Mouse (Mus musculus) small intestine, adult 2 months (tissue): ENCODE measurements around the gene Tnfsfm13. TPM values are rescaled to one million over a fixed set of nuclear protein-coding genes. Genes with fewer than 3 reads are reported as not detected.

ENCODE experiments used
- H3K27ac ChIP-seq: fragments of 200-500 bp; 2 replicates; pipeline ENCODE4 v1.5.1; 2012; ENCODE audit warnings: low read depth, low read length, control low read depth, inconsistent platforms; ENCODE audit not compliant: insufficient read depth
- H3K27me3 ChIP-seq: fragments of 200-500 bp; 2 replicates; pipeline ENCODE4 v1.6.1; 2012; ENCODE audit warnings: mild to moderate bottlenecking, moderate library complexity, low read length, inconsistent platforms; ENCODE audit not compliant: control insufficient read depth, insufficient read depth
- H3K36me3 ChIP-seq: fragments of 200-500 bp; 2 replicates; pipeline ENCODE4 v1.6.1; 2012; ENCODE audit warnings: mild to moderate bottlenecking, low read length, control low read depth, inconsistent platforms; ENCODE audit not compliant: control insufficient read depth, insufficient read depth
- H3K4me1 ChIP-seq: fragments of 200-500 bp; 2 replicates; pipeline ENCODE4 v1.6.1; 2012; ENCODE audit warnings: low read length, inconsistent platforms, mixed read lengths; ENCODE audit not compliant: control insufficient read depth, insufficient read depth, insufficient read length
- H3K4me3 ChIP-seq: fragments of 200-500 bp; 2 replicates; pipeline ENCODE4 v1.5.1; 2012; ENCODE audit warnings: low read depth, mild to moderate bottlenecking, control low read depth, inconsistent platforms, low read length, moderate library complexity
- CTCF ChIP-seq: fragments of 200-500 bp; IDR thresholded peaks from 2 replicates; pipeline ENCODE4 v1.5.1; 2012; ENCODE audit warnings: low read depth, mild to moderate bottlenecking, control low read depth, inconsistent platforms, low read length, moderate library complexity, mixed read lengths; ENCODE audit not compliant: insufficient replicate concordance, insufficient read length; ENCODE audit errors: extremely low read depth
- POLR2A ChIP-seq: fragments of 200-500 bp; IDR thresholded peaks from 2 replicates; pipeline ENCODE4 v1.6.1; 2012; ENCODE audit warnings: low read depth, mild to moderate bottlenecking, control low read depth, inconsistent platforms, low read length, moderate library complexity
- WGBS: fragments of 180-500 bp; shearing (Covaris S2); methylation state at CpG from one replicate; pipeline ENCODE4 v1.1.7; 2018; 5-methylcytosine and 5-hydroxymethylcytosine counted together
- polyA plus RNA-seq: library from polyadenylated mRNA; depleted of rRNA; stranded (reverse); fragments of >200 nt; gene quantifications from 2 replicates; pipeline ENCODE4 v1.2.3, GENCODE M21; 2012

Gene Tnfsfm13
- polyA plus RNA-seq, 1 experiment, result 1.8 TPM

- Histone ChIP-seq H3K4me1 (peaks cover under 1% of the 10 kb centered on the region), H3K36me3 (peaks cover 32% of the 10 kb centered on the region), H3K4me3 (no peak overlapping the region), H3K27me3 (no peaks in the 10 kb centered on the region), H3K27ac (no peak overlapping the region)
- 89% methylated on average over 30 of the region's 30 CpGs for WGBS
- no peak for TF ChIP-seq POLR2A
- no peak for TF ChIP-seq CTCF
Observed at GRCm38 (mm10) chr11:69680136-69680855, 15.6 kb downstream of the Tnfsfm13 start.

GRCm38 (mm10) chr11:69679144-69679543, 16.8 kb downstream of the Tnfsfm13 start:
- peaks cover 37% of the 10 kb centered on the region for H3K36me3 ChIP-seq
- no peaks in the 10 kb centered on the region for H3K27me3 ChIP-seq

DNA sequence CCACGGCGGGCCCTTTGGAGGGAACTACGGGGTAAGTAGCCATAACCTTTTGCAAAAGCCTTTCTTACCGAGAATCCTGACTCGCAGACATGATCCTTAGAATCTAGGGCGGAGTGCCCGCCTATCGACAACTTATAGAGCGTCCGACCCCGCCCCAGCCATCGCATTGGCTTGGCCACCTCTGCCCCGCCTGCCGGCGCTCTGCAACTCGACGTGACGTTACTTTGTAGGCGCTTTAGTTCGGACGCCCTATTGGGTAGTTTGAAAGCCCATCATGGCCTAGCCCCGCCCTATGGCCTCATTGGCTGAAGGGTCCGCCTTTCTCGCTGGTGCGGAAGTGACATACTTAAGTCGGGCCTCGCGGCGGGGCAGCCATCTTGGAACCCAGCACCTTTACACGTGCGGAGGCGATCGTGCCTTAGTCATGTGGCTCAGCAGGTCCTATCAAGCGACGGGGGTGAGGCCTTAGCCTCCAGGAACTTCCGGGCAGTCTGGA, 23.6 kb downstream of the Tnfsfm13 start, which contains the start of gene Eif4a1:
Eif4a1 (minus strand) TSS at position 213 of the 496 bp plus-strand sequence.
- no peaks in the 10 kb centered on the region; the same call in 1 of the 2 replicates for H3K4me1 ChIP-seq
- 0 out of 2 replicates have a peak, but pooled peaks have one; percentile 23 for TF ChIP-seq CTCF
- peak; percentile 95 for TF ChIP-seq POLR2A
- H3K4me3 ChIP-seq, result peak within 1 kb of the TSS; percentile 87
- H3K27me3 ChIP-seq, result no peaks in the 10 kb centered on the region
- peak within 1 kb of the TSS; percentile 88 for H3K27ac ChIP-seq
- 0% methylated on average over 36 of the region's 36 CpGs for WGBS
- H3K36me3 ChIP-seq, result peaks cover 53% of the 10 kb centered on the region

More at GRCm38 (mm10) chr11:69679144-69679543, 16.8 kb downstream of the Tnfsfm13 start:
- TF ChIP-seq CTCF (no peak), POLR2A (no peak)
- no peaks in the 10 kb centered on the region; the same call in 1 of the 2 replicates for H3K4me1 ChIP-seq
- no peak overlapping the region for H3K4me3 ChIP-seq
- 90% methylated on average over 2 of the region's 2 CpGs for WGBS
- H3K27ac ChIP-seq, result no peak overlapping the region

GRCm38 (mm10) chr11:69671726-69672124, 24.2 kb downstream of the Tnfsfm13 start:
- no peaks in the 10 kb centered on the region for H3K27me3 ChIP-seq
- H3K4me1 ChIP-seq, result no peaks in the 10 kb centered on the region; the same call in 1 of the 2 replicates
- H3K4me3 ChIP-seq, result peak overlapping the region; percentile 87
- H3K36me3 ChIP-seq, result peaks cover 52% of the 10 kb centered on the region
- TF ChIP-seq CTCF (no peak), POLR2A (no peak)
- under 1% methylated on average over 43 of the region's 43 CpGs for WGBS
- peak overlapping the region; percentile 88 for H3K27ac ChIP-seq

DNA sequence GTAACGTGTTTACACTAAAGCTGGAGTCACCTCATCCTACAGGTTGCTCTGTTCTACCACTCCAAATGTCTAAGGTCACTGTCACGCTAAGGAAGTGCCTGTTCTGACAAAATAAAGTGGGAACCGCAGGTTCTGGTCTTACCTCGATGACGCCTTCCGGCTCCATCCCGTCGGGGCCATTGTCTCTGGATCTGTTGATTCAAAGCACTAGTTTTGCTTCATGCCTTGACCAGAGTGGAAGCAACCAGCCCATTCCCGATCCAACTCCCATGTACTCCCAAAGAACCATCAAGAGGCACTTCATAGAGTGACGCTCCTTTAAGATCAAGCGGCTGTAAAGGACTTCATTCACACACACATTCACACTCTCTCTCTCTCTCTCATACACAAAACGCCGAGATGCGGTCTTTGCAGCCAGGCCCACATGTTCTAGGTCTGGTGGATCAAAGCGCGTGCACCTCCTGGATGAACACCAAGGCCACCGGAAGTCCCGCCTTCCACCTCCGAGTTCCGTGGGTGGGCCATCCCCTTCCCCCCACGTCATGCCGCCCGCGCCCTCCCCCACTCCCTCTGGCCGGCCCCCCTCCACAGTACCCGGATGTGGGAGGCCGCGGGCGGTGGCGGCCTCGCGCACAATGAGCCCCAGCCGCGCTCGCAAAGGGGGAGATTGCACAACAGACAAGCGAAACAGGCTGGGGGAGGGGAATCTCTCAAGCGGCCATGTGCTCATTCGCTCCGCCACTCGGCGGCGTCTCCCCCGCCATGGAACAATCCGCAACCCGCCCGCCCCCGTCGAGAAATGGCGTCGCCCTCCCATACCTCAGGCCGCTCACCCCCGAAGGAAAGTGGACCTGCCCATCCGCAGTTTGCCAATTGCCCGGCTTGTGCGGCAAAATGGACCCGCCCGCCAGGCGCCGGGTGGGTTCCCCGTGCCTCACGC, 24.8 kb downstream of the Tnfsfm13 start:
- Histone ChIP-seq H3K4me1 (no peaks in the 10 kb centered on the region; the same call in 1 of the 2 replicates), H3K4me3 (peak overlapping the region; percentile 87), H3K27ac (peak overlapping the region; percentile 88), H3K27me3 (no peaks in the 10 kb centered on the region), H3K36me3 (peaks cover 53% of the 10 kb centered on the region)
- under 1% methylated on average over 59 of the region's 61 CpGs for WGBS
- no peak for TF ChIP-seq CTCF
- TF ChIP-seq POLR2A, result peak; percentile 68; the same call in 1 of the 2 replicates

GRCm38 (mm10) chr11:69666665-69667005, 29.3 kb downstream of the Tnfsfm13 start:
- no peak overlapping the region for H3K4me3 ChIP-seq
- H3K27ac ChIP-seq, result no peak overlapping the region
- H3K36me3 ChIP-seq, result peaks cover 38% of the 10 kb centered on the region

More at GRCm38 (mm10) chr11:69666665-69667005, 29.3 kb downstream of the Tnfsfm13 start:
- Histone ChIP-seq H3K27me3 (no peaks in the 10 kb centered on the region), H3K4me1 (peaks cover 5% of the 10 kb centered on the region)
- TF ChIP-seq CTCF (no peak), POLR2A (no peak)
- 83% methylated on average over 3 of the region's 3 CpGs for WGBS
